Mouse (Mus musculus): ENCODE data around the gene Ugt1a5. TPM values are rescaled to one million over a fixed set of nuclear protein-coding genes. Genes with fewer than 3 reads are reported as not detected.

The Ugt1a5 gene
- polyA plus RNA-seq, 1 experiment from 2014 or later = not detected

GRCm38 (mm10) chr1:88179657-88180056, 13.8 kb downstream of the Ugt1a5 start:
- no peaks in the 10 kb centered on the region for H3K4me1 ChIP-seq (ENCODE audit: control insufficient read depth, insufficient read depth, low read length)
- DNase-seq (ENCODE audit: low spot score, missing footprints) (no peak), ATAC-seq (ENCODE audit: low FRiP score) (no peak)
- no peak overlapping the region for H3K4me2 ChIP-seq
- no peaks in the 10 kb centered on the region for H3K27me3 ChIP-seq (ENCODE audit: control insufficient read depth, insufficient read depth, low read length)
- H3K36me3 ChIP-seq (ENCODE audit: control insufficient read depth, insufficient read depth, low read length) = no peaks in the 10 kb centered on the region
- peaks cover 3% of the 10 kb centered on the region; the same call in 1 of the 2 replicates for H3K9me3 ChIP-seq (ENCODE audit: control insufficient read depth, low read length)
- H3K4me3 ChIP-seq (ENCODE audit: low read depth, low read length) = no peak overlapping the region
- no peak overlapping the region for H3K9ac ChIP-seq (ENCODE audit: low read length)
- WGBS = 86% methylated on average over 1 of the region's 1 CpGs
- H3K27ac ChIP-seq (ENCODE audit: low read depth, low read length) = no peak overlapping the region

DNA sequence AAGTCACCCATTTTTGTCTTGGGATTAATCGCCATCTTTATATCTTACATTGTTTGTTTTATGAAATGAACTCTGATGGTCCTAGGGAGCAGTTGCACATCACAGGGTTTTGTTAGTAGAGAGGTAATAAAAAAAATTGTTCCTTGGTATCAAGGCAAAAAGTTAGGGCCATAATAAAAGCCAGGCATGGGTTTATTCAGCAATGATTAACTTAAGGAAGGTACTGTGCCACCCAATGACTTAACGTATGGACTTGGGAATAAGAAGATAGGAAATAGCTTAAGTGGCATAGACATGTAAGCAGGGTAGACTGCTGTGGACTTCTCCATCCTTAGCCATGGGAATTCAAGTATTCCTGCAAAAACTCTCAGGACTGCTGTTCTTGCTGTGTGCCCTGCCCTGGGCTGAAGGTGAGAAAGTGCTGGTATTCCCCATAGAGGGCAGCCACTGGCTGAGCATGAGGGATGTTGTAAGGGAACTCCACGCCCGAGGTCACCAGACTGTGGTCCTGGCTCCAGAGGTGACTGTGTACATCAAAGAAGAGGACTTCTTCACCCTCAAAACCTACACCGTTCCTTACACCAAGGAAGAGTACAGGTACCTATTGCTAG, 20.6 kb downstream of the Ugt1a5 start:
- WGBS = 91% methylated on average over 5 of the region's 5 CpGs
- Histone ChIP-seq H3K4me1 (ENCODE audit: control insufficient read depth, insufficient read depth, low read length) (no peaks in the 10 kb centered on the region), H3K9ac (ENCODE audit: low read length) (no peak overlapping the region), H3K9me3 (ENCODE audit: control insufficient read depth, low read length) (no peaks in the 10 kb centered on the region), H3K27me3 (ENCODE audit: control insufficient read depth, insufficient read depth, low read length) (no peaks in the 10 kb centered on the region), H3K27ac (ENCODE audit: low read depth, low read length) (no peak overlapping the region), H3K36me3 (ENCODE audit: control insufficient read depth, insufficient read depth, low read length) (no peaks in the 10 kb centered on the region), H3K4me2 (no peak overlapping the region), H3K4me3 (ENCODE audit: low read depth, low read length) (no peak overlapping the region)
- ATAC-seq (ENCODE audit: low FRiP score) (no peak), DNase-seq (ENCODE audit: low spot score, missing footprints) (peak; percentile 74)

DNA sequence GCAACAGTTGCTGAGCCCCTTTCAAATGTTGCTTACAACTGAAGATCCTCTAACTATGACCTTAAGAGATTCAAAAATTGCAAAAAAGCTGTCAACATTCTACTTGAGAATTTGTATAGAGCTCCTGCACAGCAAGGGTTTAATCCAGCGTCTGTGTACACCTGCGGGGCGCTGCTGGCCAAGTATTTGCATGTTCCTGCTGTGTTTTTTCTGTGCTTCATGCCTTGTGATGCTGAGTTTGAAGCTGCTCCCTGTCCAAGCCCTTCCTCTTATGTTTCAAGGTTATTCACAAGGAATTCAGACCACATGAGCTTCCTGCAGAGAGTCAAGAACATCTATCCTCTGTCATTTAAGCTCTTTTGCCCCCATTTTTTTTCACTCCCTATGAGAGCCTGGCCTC, 26.3 kb downstream of the Ugt1a5 start:
- no peaks in the 10 kb centered on the region for H3K9me3 ChIP-seq (ENCODE audit: control insufficient read depth, low read length)
- H3K4me3 ChIP-seq (ENCODE audit: low read depth, low read length) = no peak overlapping the region
- no peak overlapping the region for H3K27ac ChIP-seq (ENCODE audit: low read depth, low read length)
- no peak overlapping the region for H3K9ac ChIP-seq (ENCODE audit: low read length)
- H3K27me3 ChIP-seq (ENCODE audit: control insufficient read depth, insufficient read depth, low read length) = no peaks in the 10 kb centered on the region
- 68% methylated on average over 3 of the region's 3 CpGs for WGBS
- H3K4me2 ChIP-seq = no peak overlapping the region
- H3K4me1 ChIP-seq (ENCODE audit: control insufficient read depth, insufficient read depth, low read length) = no peaks in the 10 kb centered on the region
- peak; percentile 47 for DNase-seq (ENCODE audit: low spot score, missing footprints)
- no peaks in the 10 kb centered on the region for H3K36me3 ChIP-seq (ENCODE audit: control insufficient read depth, insufficient read depth, low read length)
- no peak for ATAC-seq (ENCODE audit: low FRiP score)

DNA sequence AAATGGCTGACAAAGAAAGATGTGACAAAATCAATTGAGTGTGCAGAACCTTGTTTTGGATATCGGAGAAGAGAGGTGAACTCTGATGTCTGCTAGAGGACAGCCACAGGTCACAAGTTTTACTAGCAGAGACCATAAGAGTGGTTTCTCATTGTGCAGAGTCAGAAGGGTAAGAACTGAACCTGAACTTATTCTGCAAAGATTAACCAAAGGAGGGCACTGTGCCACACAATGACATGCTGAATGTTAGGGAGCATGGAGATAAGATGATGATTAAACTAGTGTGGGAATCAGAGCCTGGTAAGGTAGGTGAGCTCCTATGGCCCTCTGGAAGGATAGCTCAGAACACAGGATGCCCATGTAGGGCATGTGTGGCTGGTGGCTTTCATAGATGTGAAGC, 29.9 kb downstream of the Ugt1a5 start:
- no peak for ATAC-seq (ENCODE audit: low FRiP score)
- Histone ChIP-seq H3K27me3 (ENCODE audit: control insufficient read depth, insufficient read depth, low read length) (no peaks in the 10 kb centered on the region), H3K9me3 (ENCODE audit: control insufficient read depth, low read length) (no peaks in the 10 kb centered on the region), H3K36me3 (ENCODE audit: control insufficient read depth, insufficient read depth, low read length) (no peaks in the 10 kb centered on the region), H3K4me2 (no peak overlapping the region), H3K4me1 (ENCODE audit: control insufficient read depth, insufficient read depth, low read length) (no peaks in the 10 kb centered on the region), H3K27ac (ENCODE audit: low read depth, low read length) (no peak overlapping the region), H3K4me3 (ENCODE audit: low read depth, low read length) (no peak overlapping the region), H3K9ac (ENCODE audit: low read length) (no peak overlapping the region)
- 97% methylated on average over 1 of the region's 1 CpGs for WGBS
- DNase-seq (ENCODE audit: low spot score, missing footprints) = no peak

DNA sequence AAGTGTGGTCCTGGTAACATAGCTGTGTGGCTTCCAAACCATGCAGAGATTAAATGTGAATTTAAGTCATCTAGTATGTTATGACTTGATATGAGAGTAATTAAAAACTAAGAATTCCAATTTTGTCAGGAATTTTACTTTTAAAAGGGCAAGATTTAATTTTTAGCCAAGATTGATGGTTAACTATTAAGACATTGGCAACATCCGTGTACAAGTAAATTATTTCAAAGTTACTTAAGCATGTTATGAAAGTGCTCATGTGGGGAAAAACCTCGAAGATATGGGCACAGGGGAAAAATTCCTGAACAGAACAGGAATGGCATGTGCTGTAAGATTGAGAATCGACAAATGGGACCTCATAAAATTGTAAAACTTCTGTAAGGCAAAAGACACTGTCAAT, 31.6 kb downstream of the Ugt1a5 start:
- no peak overlapping the region for H3K4me2 ChIP-seq
- ATAC-seq (ENCODE audit: low FRiP score) (no peak), DNase-seq (ENCODE audit: low spot score, missing footprints) (no peak)
- no peak overlapping the region for H3K27ac ChIP-seq (ENCODE audit: low read depth, low read length)
- WGBS = 81% methylated on average over 3 of the region's 3 CpGs
- H3K36me3 ChIP-seq (ENCODE audit: control insufficient read depth, insufficient read depth, low read length) = no peaks in the 10 kb centered on the region
- H3K9ac ChIP-seq (ENCODE audit: low read length) = no peak overlapping the region
- H3K9me3 ChIP-seq (ENCODE audit: control insufficient read depth, low read length) = no peaks in the 10 kb centered on the region
- no peak overlapping the region for H3K4me3 ChIP-seq (ENCODE audit: low read depth, low read length)
- H3K27me3 ChIP-seq (ENCODE audit: control insufficient read depth, insufficient read depth, low read length) = no peaks in the 10 kb centered on the region
- H3K4me1 ChIP-seq (ENCODE audit: control insufficient read depth, insufficient read depth, low read length) = no peaks in the 10 kb centered on the region

DNA sequence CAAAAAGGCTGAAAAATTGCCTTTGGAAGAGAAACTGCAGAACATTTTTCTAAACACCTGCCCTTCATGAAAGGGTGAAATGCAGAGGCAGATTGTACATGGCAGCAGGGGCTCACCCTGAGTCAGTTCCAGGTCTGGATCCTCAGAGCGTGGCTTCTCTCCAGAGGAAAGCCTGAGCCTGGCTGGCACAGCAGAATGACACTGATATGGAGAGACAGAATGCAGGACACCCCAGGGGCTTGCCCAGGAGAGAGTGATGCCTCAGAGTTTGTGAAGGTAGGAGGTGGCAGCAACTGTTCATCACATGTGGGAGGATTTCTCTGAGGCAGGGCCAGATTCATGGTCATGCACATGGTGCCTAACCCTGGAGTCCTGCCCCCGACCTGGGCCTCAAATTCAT, 34.2 kb downstream of the Ugt1a5 start:
- no peak for ATAC-seq (ENCODE audit: low FRiP score)
- WGBS = 73% methylated on average over 2 of the region's 2 CpGs

GRCm38 (mm10) chr1:88200456-88200855, 34.6 kb downstream of the Ugt1a5 start, which contains the start of gene Ugt1a2:
Gene Ugt1a2 (plus strand): TSS chr1:88200601.
- Histone ChIP-seq H3K4me1 (ENCODE audit: control insufficient read depth, insufficient read depth, low read length) (no peaks in the 10 kb centered on the region), H3K9ac (ENCODE audit: low read length) (no peak within 1 kb of the TSS), H3K4me2 (no peak within 1 kb of the TSS), H3K4me3 (ENCODE audit: low read depth, low read length) (no peak within 1 kb of the TSS), H3K27ac (ENCODE audit: low read depth, low read length) (no peak within 1 kb of the TSS), H3K9me3 (ENCODE audit: control insufficient read depth, low read length) (no peaks in the 10 kb centered on the region), H3K27me3 (ENCODE audit: control insufficient read depth, insufficient read depth, low read length) (no peaks in the 10 kb centered on the region; the same call in 1 of the 2 replicates), H3K36me3 (ENCODE audit: control insufficient read depth, insufficient read depth, low read length) (no peaks in the 10 kb centered on the region)
- DNase-seq (ENCODE audit: low spot score, missing footprints) (no peak), ATAC-seq (ENCODE audit: low FRiP score) (no peak)
- WGBS = 91% methylated on average over 7 of the region's 7 CpGs

More for the DNA sequence above, 34.2 kb downstream of the Ugt1a5 start:
- Histone ChIP-seq H3K27ac (ENCODE audit: low read depth, low read length) (no peak overlapping the region), H3K4me1 (ENCODE audit: control insufficient read depth, insufficient read depth, low read length) (no peaks in the 10 kb centered on the region), H3K36me3 (ENCODE audit: control insufficient read depth, insufficient read depth, low read length) (no peaks in the 10 kb centered on the region), H3K9me3 (ENCODE audit: control insufficient read depth, low read length) (no peaks in the 10 kb centered on the region), H3K27me3 (ENCODE audit: control insufficient read depth, insufficient read depth, low read length) (no peaks in the 10 kb centered on the region; the same call in 1 of the 2 replicates), H3K4me2 (no peak overlapping the region), H3K9ac (ENCODE audit: low read length) (no peak overlapping the region), H3K4me3 (ENCODE audit: low read depth, low read length) (no peak overlapping the region)
- no peak for DNase-seq (ENCODE audit: low spot score, missing footprints)

DNA sequence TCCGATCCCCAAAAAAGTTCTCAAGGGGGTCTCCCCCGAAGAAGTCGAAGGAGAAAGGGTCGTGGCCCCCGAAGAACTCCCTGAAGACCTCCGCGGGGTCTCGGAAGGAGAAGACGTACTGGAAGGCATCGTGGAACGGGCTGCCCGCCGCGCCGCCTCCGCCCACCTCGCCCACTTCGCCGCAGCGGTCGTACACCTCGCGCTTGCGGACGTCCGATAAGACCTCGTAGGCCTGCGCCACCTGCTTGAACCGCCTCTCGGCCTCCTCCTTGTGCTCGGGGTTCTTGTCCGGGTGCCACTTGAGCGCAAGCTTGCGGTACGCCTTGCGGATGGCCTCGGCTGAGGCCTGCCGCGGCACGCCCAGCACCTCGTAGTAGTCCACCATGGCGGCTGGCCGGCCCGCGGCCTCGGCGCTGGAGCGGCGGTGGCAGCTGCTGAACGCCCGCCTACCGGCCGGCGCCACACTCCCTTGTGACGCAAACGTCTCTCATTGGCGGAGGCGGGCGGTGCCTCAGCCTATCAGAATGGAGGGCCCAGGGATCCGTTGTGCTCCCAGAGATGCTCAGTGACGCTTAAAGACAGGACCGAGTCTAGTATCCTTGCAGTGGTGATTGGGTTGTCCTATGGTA, 39.6 kb downstream of the Ugt1a5 start, which contains the start of gene Dnajb3:
Gene Dnajb3, minus strand, starts transcription at position 489 of the 629 bp plus-strand sequence.
- WGBS = 6% methylated on average over 62 of the region's 62 CpGs
- H3K27me3 ChIP-seq (ENCODE audit: control insufficient read depth, insufficient read depth, low read length) = no peaks in the 10 kb centered on the region; the same call in 1 of the 2 replicates
- peak; percentile 98 for DNase-seq (ENCODE audit: low spot score, missing footprints)
- H3K4me1 ChIP-seq (ENCODE audit: control insufficient read depth, insufficient read depth, low read length) = no peaks in the 10 kb centered on the region
- no peak within 1 kb of the TSS for H3K27ac ChIP-seq (ENCODE audit: low read depth, low read length)
- no peaks in the 10 kb centered on the region; the same call in 1 of the 2 replicates for H3K9me3 ChIP-seq (ENCODE audit: control insufficient read depth, low read length)
- peak within 1 kb of the TSS; percentile 41 for H3K4me3 ChIP-seq (ENCODE audit: low read depth, low read length)
- peak within 1 kb of the TSS; percentile 61 for H3K4me2 ChIP-seq
- H3K36me3 ChIP-seq (ENCODE audit: control insufficient read depth, insufficient read depth, low read length) = no peaks in the 10 kb centered on the region
- H3K9ac ChIP-seq (ENCODE audit: low read length) = peak within 1 kb of the TSS; percentile 71
- ATAC-seq (ENCODE audit: low FRiP score) = peak; percentile 100

DNA sequence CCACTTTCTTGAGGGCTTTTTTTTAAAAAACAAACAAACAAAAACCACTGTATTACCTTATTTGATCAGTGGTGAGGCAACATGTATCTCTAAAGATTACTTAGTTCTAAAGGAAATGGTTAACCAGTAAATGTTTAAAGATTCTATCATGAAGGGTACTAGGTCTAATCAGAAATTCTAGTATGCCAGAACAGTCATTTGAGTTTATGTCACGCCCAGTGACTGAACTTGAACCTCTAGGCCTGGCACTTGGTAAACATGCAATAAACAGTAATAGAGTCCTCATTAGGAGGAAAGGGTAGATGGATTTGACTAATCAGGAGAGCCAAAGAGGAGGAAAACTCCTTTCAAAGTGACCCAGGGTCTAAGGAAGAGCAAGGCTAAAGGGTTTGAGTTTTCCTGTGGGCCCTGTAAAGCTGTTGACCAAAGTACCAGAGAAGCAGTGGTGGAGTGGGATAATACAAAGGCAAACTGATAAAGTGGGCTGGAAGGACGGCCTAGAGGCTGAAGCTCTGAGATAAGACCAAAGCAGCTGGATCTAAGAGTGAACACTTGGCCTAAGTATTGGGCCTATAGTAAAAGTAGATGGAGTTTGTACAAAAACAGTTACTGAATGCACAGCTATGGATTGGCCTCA, 41.1 kb downstream of the Ugt1a5 start:
- DNase-seq (ENCODE audit: low spot score, missing footprints) = no peak
- WGBS = 84% methylated on average over 2 of the region's 2 CpGs
- Histone ChIP-seq H3K4me2 (no peak overlapping the region), H3K9ac (ENCODE audit: low read length) (no peak overlapping the region), H3K27ac (ENCODE audit: low read depth, low read length) (no peak overlapping the region), H3K4me1 (ENCODE audit: control insufficient read depth, insufficient read depth, low read length) (no peaks in the 10 kb centered on the region), H3K36me3 (ENCODE audit: control insufficient read depth, insufficient read depth, low read length) (no peaks in the 10 kb centered on the region), H3K9me3 (ENCODE audit: control insufficient read depth, low read length) (peaks cover 8% of the 10 kb centered on the region), H3K27me3 (ENCODE audit: control insufficient read depth, insufficient read depth, low read length) (no peaks in the 10 kb centered on the region; the same call in 1 of the 2 replicates), H3K4me3 (ENCODE audit: low read depth, low read length) (no peak overlapping the region)
- no peak for ATAC-seq (ENCODE audit: low FRiP score)
